Mouse (Mus musculus) ES-Bruce4 (cell line): ENCODE measurements at regions not wholly inside any gene's neighbourhood (a gene's known extent, or its start where the extent isn't known, plus 50 kb on each side); places are given as distances from the start of the nearest gene placed in this dataset.

Experiments
- CTCF ChIP-seq: IDR thresholded peaks from one replicate; pipeline ENCODE4 v1.8.1; 2011; ENCODE audit warnings: low read depth, low read length
- EP300 ChIP-seq: IDR thresholded peaks from 2 replicates; pipeline ENCODE4 v1.6.1; 2011; ENCODE audit warnings: low read depth, low read length; ENCODE audit not compliant: insufficient read depth
- POLR2A ChIP-seq: IDR thresholded peaks from one replicate; pipeline ENCODE4 v1.8.1; 2011; ENCODE audit warnings: low read length; ENCODE audit not compliant: insufficient read depth

- TF ChIP-seq CTCF (no peak), POLR2A (no peak), EP300 (no peak)
Measured at GRCm38 (mm10) chr4:125780113-125780512, 244.2 kb upstream of the Csf3r start.
